Mouse (Mus musculus): ENCODE results near the gene Rictor. TPM values are rescaled to one million over a fixed set of nuclear protein-coding genes. Genes with fewer than 3 reads are reported as not detected.
A peak's percentile ranks its signal among the peaks of the same experiment; 100 is the strongest.

Gene Rictor
- polyA plus RNA-seq, 1 experiment, result 2.4 TPM

GRCm38 (mm10) chr15:6707551-6707935 is 636 bp upstream of the Rictor start:
- Histone ChIP-seq H3K36me3 (ENCODE audit: control insufficient read depth, insufficient read depth) (no peaks in the 10 kb centered on the region), H3K4me2 (ENCODE audit: low read depth) (peak overlapping the region; percentile 91), H3K27me3 (ENCODE audit: control insufficient read depth, insufficient read depth, insufficient read length) (no peaks in the 10 kb centered on the region), H3ac (ENCODE audit: control insufficient read depth, insufficient read length) (peak overlapping the region; percentile 86), H3K4me3 (peak overlapping the region; percentile 45), H3K79me2 (ENCODE audit: control insufficient read depth, insufficient read depth) (peaks cover 37% of the 10 kb centered on the region)
- no peak for TF ChIP-seq USF1 (IDR thresholded peaks at IDR 0.05; ENCODE audit: low read depth)
- TF ChIP-seq MYOG (IDR thresholded peaks at IDR 0.05; ENCODE audit: control insufficient read depth in 1 of 3, insufficient read depth in 1 of 3, insufficient read length in 2 of 3, low read depth in 2 of 3), result no peak
- peak; percentile 14 for TF ChIP-seq E2F4 (IDR thresholded peaks at IDR 0.05; ENCODE audit: insufficient read depth)
- TF ChIP-seq MYOD1 (IDR thresholded peaks at IDR 0.05; ENCODE audit: control insufficient read depth in 1 of 3, insufficient read length in 2 of 3, low read depth in 2 of 3), result no peak
- TF ChIP-seq POLR2A (IDR thresholded peaks at IDR 0.05; ENCODE audit: insufficient read length, low read depth), result no peak
- TF ChIP-seq SRF (IDR thresholded peaks at IDR 0.05; ENCODE audit: control insufficient read depth, insufficient read length, low read depth), result no peak
- TF ChIP-seq REST (IDR thresholded peaks at IDR 0.05; ENCODE audit: insufficient read depth, insufficient read length), result no peak
- TF ChIP-seq TCF12 (IDR thresholded peaks at IDR 0.05; ENCODE audit: insufficient read depth, poor library complexity, severe bottlenecking), result no peak

GRCm38 (mm10) chr15:6708526-6709441 is 605 bp downstream of the Rictor start:
- Histone ChIP-seq H3ac (ENCODE audit: control insufficient read depth, insufficient read length) (peak overlapping the region; percentile 86), H3K79me2 (ENCODE audit: control insufficient read depth, insufficient read depth) (peaks cover 49% of the 10 kb centered on the region), H3K4me2 (ENCODE audit: low read depth) (peak overlapping the region; percentile 91), H3K27me3 (ENCODE audit: control insufficient read depth, insufficient read depth, insufficient read length) (no peaks in the 10 kb centered on the region), H3K4me3 (peak overlapping the region; percentile 45), H3K36me3 (ENCODE audit: control insufficient read depth, insufficient read depth) (no peaks in the 10 kb centered on the region)
- TF ChIP-seq TCF12 (IDR thresholded peaks at IDR 0.05; ENCODE audit: insufficient read depth, poor library complexity, severe bottlenecking), result no peak
- no peak for TF ChIP-seq MAX (IDR thresholded peaks at IDR 0.05; ENCODE audit: low read depth)
- TF ChIP-seq MYOG (IDR thresholded peaks at IDR 0.05; ENCODE audit: control insufficient read depth in 1 of 3, insufficient read depth in 1 of 3, insufficient read length in 2 of 3, low read depth in 2 of 3), result no peak
- TF ChIP-seq TCF3 (IDR thresholded peaks at IDR 0.05; ENCODE audit: insufficient read length, low read depth), result no peak
- TF ChIP-seq USF1 (IDR thresholded peaks at IDR 0.05; ENCODE audit: low read depth), result no peak
- no peak for TF ChIP-seq POLR2A (IDR thresholded peaks at IDR 0.05; ENCODE audit: insufficient read length, low read depth)
- TF ChIP-seq SRF (IDR thresholded peaks at IDR 0.05; ENCODE audit: control insufficient read depth, insufficient read length, low read depth), result no peak
- TF ChIP-seq CEBPB (IDR thresholded peaks at IDR 0.05; ENCODE audit: insufficient read depth, poor library complexity, severe bottlenecking), result no peak
- no peak for TF ChIP-seq REST (IDR thresholded peaks at IDR 0.05; ENCODE audit: insufficient read depth, insufficient read length)
- TF ChIP-seq E2F4 (IDR thresholded peaks at IDR 0.05; ENCODE audit: insufficient read depth), result no peak
- no peak for TF ChIP-seq MYOD1 (IDR thresholded peaks at IDR 0.05; ENCODE audit: control insufficient read depth in 1 of 3, insufficient read length in 2 of 3, low read depth in 2 of 3)
- no peak for TF ChIP-seq POLR2AphosphoS2 (IDR thresholded peaks at IDR 0.05; ENCODE audit: insufficient read length, low read depth)

DNA sequence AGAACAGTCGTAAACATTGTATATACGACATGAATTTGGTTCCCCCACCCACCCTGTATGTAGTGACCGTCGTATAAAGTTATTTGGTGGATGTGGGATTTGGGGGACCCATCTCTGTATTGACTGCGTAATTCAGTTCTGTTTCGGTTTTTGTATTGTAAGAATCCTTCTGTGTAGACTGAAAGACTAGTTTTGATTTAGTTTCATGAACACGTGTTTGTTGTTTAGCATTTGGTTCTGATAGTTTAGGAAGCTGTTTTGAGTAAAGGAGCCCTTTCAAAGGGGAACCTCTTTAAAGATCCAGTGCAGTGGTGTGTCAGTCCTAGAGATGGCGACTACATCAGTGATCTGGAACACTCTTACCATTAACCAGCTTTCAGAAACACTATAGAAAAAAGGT is 1.4 kb downstream of the Rictor start:
- no peaks in the 10 kb centered on the region for H3K27me3 ChIP-seq (ENCODE audit: control insufficient read depth, insufficient read depth, insufficient read length)
- H3K4me2 ChIP-seq (ENCODE audit: low read depth), result peak overlapping the region; percentile 91
- peak overlapping the region; percentile 45 for H3K4me3 ChIP-seq
- H3K36me3 ChIP-seq (ENCODE audit: control insufficient read depth, insufficient read depth), result no peaks in the 10 kb centered on the region
- H3K79me2 ChIP-seq (ENCODE audit: control insufficient read depth, insufficient read depth), result peaks cover 57% of the 10 kb centered on the region
- H3ac ChIP-seq (ENCODE audit: control insufficient read depth, insufficient read length), result no peak overlapping the region
- TF ChIP-seq SRF (IDR thresholded peaks at IDR 0.05; ENCODE audit: control insufficient read depth, insufficient read length, low read depth) (no peak), TCF12 (IDR thresholded peaks at IDR 0.05; ENCODE audit: insufficient read depth, poor library complexity, severe bottlenecking) (no peak), POLR2AphosphoS2 (IDR thresholded peaks at IDR 0.05; ENCODE audit: insufficient read length, low read depth) (no peak), USF1 (IDR thresholded peaks at IDR 0.05; ENCODE audit: low read depth) (no peak), MYOG (IDR thresholded peaks at IDR 0.05; ENCODE audit: control insufficient read depth in 1 of 3, insufficient read depth in 1 of 3, insufficient read length in 2 of 3, low read depth in 2 of 3) (no peak), POLR2A (IDR thresholded peaks at IDR 0.05; ENCODE audit: insufficient read length, low read depth) (no peak), E2F4 (IDR thresholded peaks at IDR 0.05; ENCODE audit: insufficient read depth) (no peak), MAX (IDR thresholded peaks at IDR 0.05; ENCODE audit: low read depth) (no peak), REST (IDR thresholded peaks at IDR 0.05; ENCODE audit: insufficient read depth, insufficient read length) (no peak), TCF3 (IDR thresholded peaks at IDR 0.05; ENCODE audit: insufficient read length, low read depth) (no peak)

DNA sequence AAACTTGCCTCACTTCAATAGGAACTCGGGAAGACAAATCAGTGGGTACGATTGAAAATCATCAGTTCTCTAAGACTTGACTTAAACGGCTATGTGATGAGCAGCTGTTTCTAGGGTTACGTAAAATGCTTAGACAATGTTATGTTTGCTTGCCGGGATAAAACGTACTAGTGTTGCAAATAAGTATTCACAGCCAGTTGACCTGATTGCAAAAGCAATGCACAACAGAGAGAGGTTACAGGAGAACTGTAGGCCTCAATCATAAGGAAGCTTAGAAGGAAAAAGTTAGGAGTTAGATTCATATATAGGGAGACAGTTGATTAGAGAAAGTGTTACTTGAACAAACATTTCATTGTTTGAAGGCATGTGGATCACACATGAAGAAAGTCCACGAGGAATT is 2.2 kb downstream of the Rictor start:
- H3K4me3 ChIP-seq, result no peak overlapping the region
- no peak for TF ChIP-seq POLR2A (IDR thresholded peaks at IDR 0.05; ENCODE audit: insufficient read length, low read depth)
- H3K4me2 ChIP-seq (ENCODE audit: low read depth), result no peak overlapping the region
- no peak overlapping the region for H3ac ChIP-seq (ENCODE audit: control insufficient read depth, insufficient read length)
- H3K79me2 ChIP-seq (ENCODE audit: control insufficient read depth, insufficient read depth), result peaks cover 65% of the 10 kb centered on the region
- no peaks in the 10 kb centered on the region for H3K27me3 ChIP-seq (ENCODE audit: control insufficient read depth, insufficient read depth, insufficient read length)
- H3K36me3 ChIP-seq (ENCODE audit: control insufficient read depth, insufficient read depth), result no peaks in the 10 kb centered on the region

- no peaks in the 10 kb centered on the region for H3K27me3 ChIP-seq (ENCODE audit: control insufficient read depth, insufficient read depth, insufficient read length)
- no peak overlapping the region for H3K4me3 ChIP-seq
- H3K36me3 ChIP-seq (ENCODE audit: control insufficient read depth, insufficient read depth), result no peaks in the 10 kb centered on the region
- TF ChIP-seq POLR2A (IDR thresholded peaks at IDR 0.05; ENCODE audit: insufficient read length, low read depth) (no peak), MYOD1 (IDR thresholded peaks at IDR 0.05; ENCODE audit: control insufficient read depth in 1 of 3, insufficient read length in 2 of 3, low read depth in 2 of 3) (no peak), E2F4 (IDR thresholded peaks at IDR 0.05; ENCODE audit: insufficient read depth) (no peak), MAX (IDR thresholded peaks at IDR 0.05; ENCODE audit: low read depth) (no peak), USF1 (IDR thresholded peaks at IDR 0.05; ENCODE audit: low read depth) (no peak), CEBPB (IDR thresholded peaks at IDR 0.05; ENCODE audit: insufficient read depth, poor library complexity, severe bottlenecking) (no peak)
- no peak overlapping the region for H3ac ChIP-seq (ENCODE audit: control insufficient read depth, insufficient read length)
- H3K4me2 ChIP-seq (ENCODE audit: low read depth), result no peak overlapping the region
- peaks cover 73% of the 10 kb centered on the region for H3K79me2 ChIP-seq (ENCODE audit: control insufficient read depth, insufficient read depth)
Measured at GRCm38 (mm10) chr15:6711226-6711625, 3.0 kb downstream of the Rictor start.

All from myocyte (in vitro differentiated cells).